Mouse (Mus musculus) embryonic fibroblast, embryonic 13.5 days (primary cell): ENCODE results near the gene Tsc22d4.

ENCODE experiments used
- CTCF ChIP-seq: IDR thresholded peaks from 2 replicates; pipeline ENCODE4 v1.5.1; 2011; ENCODE audit warnings: mild to moderate bottlenecking, control low read depth, low read length, moderate library complexity, borderline replicate concordance; ENCODE audit not compliant: insufficient read depth
- POLR2A ChIP-seq: IDR thresholded peaks from 2 replicates; pipeline ENCODE4 v1.6.1; 2011; ENCODE audit warnings: low read depth, mild to moderate bottlenecking, control low read depth, low read length, moderate library complexity

GRCm38 (mm10) chr5:137808316-137808715, 62.8 kb downstream of the Tsc22d4 start:
- TF ChIP-seq CTCF (no peak), POLR2A (no peak)
